Mouse (Mus musculus) layer of hippocampus, postnatal 25 days (tissue): ENCODE measurements around the gene Olfr2. TPM values are rescaled to one million over a fixed set of nuclear protein-coding genes. Genes with fewer than 3 reads are reported as not detected.
"Not testable (repeated sequence)": the region's sequence is repeated elsewhere in the genome, so short reads cannot be mapped to it uniquely, and the experiment has no call there.

Experiments used
- DNase-seq, 2 experiments: peaks; one replicate each; pipeline ENCODE4 v3.0.0; 2022; ENCODE audit warnings: mixed read lengths in 2 of 2, low spot score in 1 of 2; ENCODE audit errors: extremely low spot score in 1 of 2
- total RNA-seq, 2 experiments: library from RNA; stranded (reverse); gene quantifications; 2 replicates each; pipeline ENCODE4 v1.2.3; 2021

Olfr2 gene
- total RNA-seq: not detected

GRCm38 (mm10) chr7:107005972-107006371 lies at the start of gene Olfr2:
Olfr2 (minus strand) TSS chr7:107006072.
- DNase-seq: no peak

GRCm38 (mm10) chr7:107047578-107047977 lies 41.7 kb upstream of the Olfr2 start:
- no peak for DNase-seq

- peak in 1 of 2 experiments; percentile 56 for DNase-seq
Observed at GRCm38 (mm10) chr7:107045833-107046232, 40.0 kb upstream of the Olfr2 start.

GRCm38 (mm10) chr7:107044407-107044806 lies 38.5 kb upstream of the Olfr2 start:
- no peak for DNase-seq

GRCm38 (mm10) chr7:107043136-107043535 lies 37.3 kb upstream of the Olfr2 start:
- DNase-seq: no peak

- no peak for DNase-seq
Observed at GRCm38 (mm10) chr7:107039934-107040563, 34.2 kb upstream of the Olfr2 start.

- no peak for DNase-seq
Observed at GRCm38 (mm10) chr7:107030874-107031273, 25.0 kb upstream of the Olfr2 start, which contains the start of gene Olfr713. Olfr713 (plus strand) TSS chr7:107031174.

GRCm38 (mm10) chr7:107004169-107004568 lies 1.7 kb downstream of the Olfr2 start:
- DNase-seq: no peak

GRCm38 (mm10) chr7:107000798-107001197 lies 5.1 kb downstream of the Olfr2 start:
- DNase-seq: no peak

- no peak for DNase-seq
Observed at GRCm38 (mm10) chr7:106985236-106985635, 20.6 kb downstream of the Olfr2 start.

- no peak for DNase-seq
Observed at GRCm38 (mm10) chr7:106975353-106975752, 30.5 kb downstream of the Olfr2 start, which contains the start of gene Olfr711. Olfr711 (minus strand) TSS chr7:106975453.

- DNase-seq: not testable (repeated sequence)
Observed at GRCm38 (mm10) chr7:106967503-106967902, 38.4 kb downstream of the Olfr2 start.

- no peak for DNase-seq
Observed at GRCm38 (mm10) chr7:106963837-106964236, 42.0 kb downstream of the Olfr2 start, which contains the start of gene Olfr6. Olfr6 (minus strand) TSS chr7:106963937.

- no peak for DNase-seq
Observed at GRCm38 (mm10) chr7:106948212-106948611, 57.7 kb downstream of the Olfr2 start, which contains the start of gene Olfr710. Olfr710 (minus strand) TSS chr7:106948312.

Other genes starting within 250 kb of the Olfr2 start
- not detected for gene Olfr699, start 212.9 kb downstream of the Olfr2 start, total RNA-seq
- not detected for gene Olfr700, start 197.2 kb downstream of the Olfr2 start, total RNA-seq
- not detected for gene Olfr701, start 191.9 kb downstream of the Olfr2 start, total RNA-seq
- gene Olfr702, start 172.2 kb downstream of the Olfr2 start, total RNA-seq: not detected
- gene Olfr703, start 162.7 kb downstream of the Olfr2 start, total RNA-seq: not detected
- gene Olfr704, start 142.9 kb downstream of the Olfr2 start, total RNA-seq: not detected
- gene Olfr705, start 129.2 kb downstream of the Olfr2 start, total RNA-seq: not detected
- not detected for gene Olfr706, start 117.9 kb downstream of the Olfr2 start, total RNA-seq
- gene Olfr707, start 104.8 kb downstream of the Olfr2 start, total RNA-seq: not detected
- gene Olfr1532-ps1, start 98.1 kb downstream of the Olfr2 start, total RNA-seq: not detected
- not detected for gene Olfr709-ps1, start 73.9 kb downstream of the Olfr2 start, total RNA-seq
- gene Olfr710, start 57.8 kb downstream of the Olfr2 start, total RNA-seq: not detected
- under 1 TPM; 0.07 to 0.10 TPM for gene Olfr6, start 42.1 kb downstream of the Olfr2 start, total RNA-seq
- not detected for gene Olfr711, start 30.6 kb downstream of the Olfr2 start, total RNA-seq
- not detected for gene Olfr713, start 25.1 kb upstream of the Olfr2 start, total RNA-seq
- not detected for gene Olfr714, start 64.9 kb upstream of the Olfr2 start, total RNA-seq
- gene Olfr17, start 87.1 kb upstream of the Olfr2 start, total RNA-seq: not detected
- gene Olfr715b, start 104.3 kb upstream of the Olfr2 start, total RNA-seq: not detected
- gene Olfr715, start 125.0 kb upstream of the Olfr2 start, total RNA-seq: not detected
- gene Olfr716, start 132.3 kb upstream of the Olfr2 start, total RNA-seq: not detected
- not detected for gene Nlrp14, start 160.9 kb upstream of the Olfr2 start, total RNA-seq
- not detected for gene Rbmxl2, start 203.4 kb upstream of the Olfr2 start, total RNA-seq